Mouse (Mus musculus) heart, embryonic 16.5 days (tissue): ENCODE measurements around the gene Eif2s1. TPM values are rescaled to one million over a fixed set of nuclear protein-coding genes. Genes with fewer than 3 reads are reported as not detected.

ENCODE experiments used
- ATAC-seq: fragments of 200-750 bp; cut with Nextera tagmentation; replicated peaks from 2 replicates; pipeline ENCODE4 v1.8.0; 2017; ENCODE audit warnings: moderate number of reproducible peaks; ENCODE audit not compliant: insufficient read depth, low FRiP score; ENCODE audit errors: extremely low read depth
- H3K27ac ChIP-seq: fragments of 300-500 bp; sonication (generic); 2 replicates; pipeline ENCODE4 v1.5.1; 2014; ENCODE audit warnings: mild to moderate bottlenecking, low read length, control low read depth, moderate library complexity
- H3K27me3 ChIP-seq: fragments of 300-500 bp; sonication (generic); 2 replicates; pipeline ENCODE4 v1.6.1; 2014; ENCODE audit warnings: low read length, mixed read lengths; ENCODE audit not compliant: control insufficient read depth, insufficient read depth
- H3K36me3 ChIP-seq: fragments of 300-500 bp; sonication (generic); 2 replicates; pipeline ENCODE4 v1.6.1; 2014; ENCODE audit not compliant: control insufficient read depth, insufficient read depth
- H3K4me1 ChIP-seq: fragments of 300-500 bp; sonication (generic); 2 replicates; pipeline ENCODE4 v1.6.1; 2014; ENCODE audit warnings: low read length, mixed read lengths; ENCODE audit not compliant: control insufficient read depth, insufficient read depth
- H3K4me2 ChIP-seq: fragments of 300-500 bp; sonication (generic); 2 replicates; pipeline ENCODE4 v1.6.1; 2014; ENCODE audit warnings: low read depth, mild to moderate bottlenecking, control low read depth, low read length
- H3K4me3 ChIP-seq: fragments of 300-500 bp; sonication (generic); 2 replicates; pipeline ENCODE4 v1.5.1; 2014; ENCODE audit warnings: mild to moderate bottlenecking, control low read depth, low read length
- H3K9ac ChIP-seq: fragments of 300-500 bp; sonication (generic); 2 replicates; pipeline ENCODE4 v1.6.1; 2014; ENCODE audit warnings: low read length, control low read depth
- H3K9me3 ChIP-seq: fragments of 300-500 bp; sonication (generic); replicated peaks from 2 replicates; pipeline ENCODE4 v1.6.1; 2016; ENCODE audit warnings: low read length; ENCODE audit not compliant: control insufficient read depth
- whole genome bisulfite sequencing: fragments of 180-500 bp; shearing (Covaris S2); extraction: QIAGEN DNeasy Blood & Tissue Kit; methylation state at CpG from one replicate; pipeline ENCODE4 v1.1.7; 2014; 5-methylcytosine and 5-hydroxymethylcytosine counted together
- polyA plus RNA-seq: library from polyadenylated mRNA; unstranded; fragments of >200 nt; fragmentation: Nextera tagmentation; extraction: Ambion mirVana; gene quantifications from 2 replicates; pipeline ENCODE4 v1.2.1, GENCODE M21; 2015

Eif2s1 gene
- polyA plus RNA-seq, 1 experiment from 2014 or later = 161 TPM

DNA sequence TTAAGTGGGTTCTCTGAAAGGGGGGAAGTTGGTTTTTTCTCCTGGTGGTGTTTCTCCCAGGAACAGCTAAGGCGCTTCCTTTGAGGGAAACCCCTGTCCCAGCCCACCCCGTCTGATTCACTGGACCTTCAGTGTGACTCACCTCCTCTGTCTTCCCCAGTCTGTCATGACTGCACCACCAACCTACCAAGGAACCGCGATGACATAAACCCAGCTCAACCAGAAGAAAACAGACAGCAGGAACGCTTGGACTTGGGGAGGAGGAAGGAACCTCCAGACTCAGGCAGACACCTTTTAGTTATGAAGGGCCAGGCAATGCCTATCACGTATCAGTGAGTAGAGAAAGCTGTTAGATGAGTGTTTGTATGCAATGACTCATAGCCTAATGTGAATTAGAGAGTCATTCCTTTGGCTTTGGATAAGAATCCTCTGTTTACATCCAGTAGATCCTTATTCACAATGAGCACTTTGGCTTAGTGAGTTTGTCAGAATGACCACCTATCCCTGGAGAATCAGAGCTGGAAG is 46.5 kb downstream of the Eif2s1 start:
- Histone ChIP-seq H3K4me3 (no peak overlapping the region), H3K4me1 (peaks cover 15% of the 10 kb centered on the region), H3K9ac (no peak overlapping the region), H3K9me3 (peaks cover 8% of the 10 kb centered on the region), H3K27ac (no peak overlapping the region), H3K27me3 (peaks cover 25% of the 10 kb centered on the region), H3K36me3 (no peaks in the 10 kb centered on the region), H3K4me2 (no peak overlapping the region)
- ATAC-seq = no peak
- 77% methylated on average over 6 of the region's 6 CpGs for WGBS

DNA sequence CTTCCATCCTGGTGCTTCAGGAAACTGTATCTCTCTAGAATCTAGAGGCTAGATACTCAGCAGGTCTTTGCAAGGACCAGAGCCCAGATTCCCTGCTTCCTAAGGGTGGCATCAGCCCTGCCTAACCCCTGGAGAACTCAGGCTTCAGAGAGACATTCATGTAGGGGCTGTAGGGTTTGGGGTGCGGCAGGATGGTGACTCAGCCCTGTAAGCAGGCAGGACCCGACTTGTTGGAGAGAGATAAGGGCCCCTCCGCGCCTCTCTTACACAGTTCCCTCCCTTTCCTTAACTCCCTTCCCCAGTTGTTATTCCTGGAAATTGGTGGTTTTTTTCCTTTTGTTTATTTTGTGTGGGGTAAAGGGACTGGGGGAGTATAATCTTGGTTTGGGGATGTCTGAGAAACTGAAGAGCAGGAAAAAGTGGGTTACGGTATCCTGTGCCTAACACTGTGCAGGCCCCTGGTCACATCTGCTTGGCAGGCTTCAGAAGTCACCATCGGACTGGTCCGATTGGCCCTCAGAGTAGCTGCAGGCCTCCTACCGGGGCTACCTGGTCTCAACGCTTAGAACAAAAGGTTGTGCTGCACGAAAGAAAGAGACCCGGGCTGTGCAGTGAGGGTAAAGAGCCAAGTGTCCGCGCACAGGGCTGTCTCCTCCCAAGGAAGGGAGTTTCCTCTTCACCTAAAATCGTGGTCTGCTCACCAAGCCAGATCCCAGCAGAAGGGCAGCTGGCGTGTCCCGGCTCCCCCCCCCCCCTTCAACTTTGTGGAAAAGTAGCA is 49.3 kb downstream of the Eif2s1 start:
- Histone ChIP-seq H3K9me3 (peaks cover 8% of the 10 kb centered on the region), H3K9ac (peak overlapping the region; percentile 64; the same call in 1 of the 2 replicates), H3K4me2 (peak overlapping the region; percentile 87), H3K27ac (no peak overlapping the region), H3K36me3 (no peaks in the 10 kb centered on the region), H3K27me3 (peaks cover 30% of the 10 kb centered on the region), H3K4me3 (peak overlapping the region; percentile 55), H3K4me1 (peaks cover 15% of the 10 kb centered on the region)
- ATAC-seq = 0 out of 2 replicates have a peak, but pooled peaks have one; percentile 43
- 9% methylated on average over 16 of the region's 16 CpGs for WGBS

DNA sequence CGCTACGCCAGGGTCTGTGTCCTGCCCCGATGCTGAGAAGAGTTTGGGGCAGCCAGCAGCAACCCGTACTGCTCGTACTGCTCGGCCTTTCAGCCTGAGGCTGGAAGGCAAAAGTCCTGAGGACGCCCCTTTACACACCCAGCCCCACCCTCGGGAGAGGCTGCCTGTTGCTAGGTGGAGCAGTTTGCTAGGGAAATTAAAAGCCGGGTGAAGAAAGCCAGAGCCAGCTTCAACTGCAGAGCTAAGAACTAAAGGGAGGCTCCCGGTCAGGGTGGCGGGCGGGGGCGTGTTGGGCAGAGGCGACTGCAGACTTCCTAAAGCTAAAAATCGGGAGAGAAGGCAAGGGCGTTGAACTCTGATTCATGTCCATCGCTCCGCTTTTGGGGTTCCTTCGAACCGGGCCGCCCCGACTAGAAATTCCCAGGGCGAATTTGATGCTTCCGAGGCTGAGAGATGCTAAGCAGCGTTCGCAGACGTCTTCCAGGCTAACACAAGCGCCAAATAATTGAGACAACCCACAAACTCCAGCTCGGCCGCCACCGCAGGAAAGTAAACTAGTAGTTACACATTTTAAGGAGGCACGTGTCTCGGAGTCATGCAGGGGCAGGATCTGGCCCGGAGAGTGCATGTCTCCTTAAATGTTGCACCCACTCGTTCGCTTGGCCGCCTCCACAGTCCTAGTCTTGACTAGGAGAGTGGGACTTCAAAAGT is 50.2 kb downstream of the Eif2s1 start:
- peak overlapping the region; percentile 55 for H3K4me3 ChIP-seq
- ATAC-seq = peak; percentile 45; the same call in 1 of the 2 replicates
- H3K4me2 ChIP-seq = peak overlapping the region; percentile 87
- H3K27ac ChIP-seq = no peak overlapping the region
- peaks cover 8% of the 10 kb centered on the region for H3K9me3 ChIP-seq
- 1% methylated on average over 37 of the region's 37 CpGs for WGBS
- H3K27me3 ChIP-seq = peaks cover 30% of the 10 kb centered on the region
- H3K4me1 ChIP-seq = peaks cover 15% of the 10 kb centered on the region
- peak overlapping the region; percentile 64 for H3K9ac ChIP-seq
- no peaks in the 10 kb centered on the region for H3K36me3 ChIP-seq

- Histone ChIP-seq H3K4me1 (peaks cover 15% of the 10 kb centered on the region), H3K4me2 (no peak overlapping the region), H3K27ac (no peak overlapping the region), H3K4me3 (no peak overlapping the region), H3K9me3 (0 out of 2 replicates have a peak, but pooled peaks cover under 1% of the 10 kb centered on the region), H3K9ac (no peak overlapping the region), H3K36me3 (no peaks in the 10 kb centered on the region), H3K27me3 (peaks cover 29% of the 10 kb centered on the region)
- no peak for ATAC-seq
- whole genome bisulfite sequencing = 73% methylated on average over 4 of the region's 4 CpGs
Observed at GRCm38 (mm10) chr12:78914458-78914857, 52.8 kb downstream of the Eif2s1 start.

DNA sequence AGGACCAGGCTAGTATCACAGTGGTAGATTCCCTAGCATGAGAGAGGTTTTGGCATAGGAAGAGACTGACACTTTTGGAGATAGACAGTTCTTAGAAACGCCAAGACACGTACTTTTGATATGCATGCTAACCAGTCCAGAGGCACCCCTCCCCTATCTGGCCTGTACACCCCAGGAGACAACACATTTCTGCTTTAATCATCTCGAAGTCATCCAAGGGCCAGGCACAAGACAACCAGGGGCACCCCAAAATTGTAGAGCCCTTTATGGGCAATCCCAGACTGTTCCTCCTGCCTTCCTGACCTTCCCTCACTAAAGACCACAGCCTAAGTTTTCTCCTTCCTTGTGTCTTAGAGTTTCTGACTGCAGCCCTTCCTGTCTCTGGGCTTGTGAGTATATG is 53.9 kb downstream of the Eif2s1 start:
- no peak for ATAC-seq

GRCm38 (mm10) chr12:78916278-78916677 is 54.7 kb downstream of the Eif2s1 start:
- no peak overlapping the region for H3K4me2 ChIP-seq
- H3K9ac ChIP-seq = no peak overlapping the region
- no peak overlapping the region for H3K27ac ChIP-seq
- peaks cover 18% of the 10 kb centered on the region for H3K27me3 ChIP-seq
- H3K36me3 ChIP-seq = no peaks in the 10 kb centered on the region
- ATAC-seq = no peak
- 70% methylated on average over 3 of the region's 3 CpGs for WGBS
- H3K4me1 ChIP-seq = peaks cover 9% of the 10 kb centered on the region
- no peaks in the 10 kb centered on the region for H3K9me3 ChIP-seq
- no peak overlapping the region for H3K4me3 ChIP-seq

More for the DNA sequence above, 53.9 kb downstream of the Eif2s1 start:
- Histone ChIP-seq H3K4me1 (peaks cover 15% of the 10 kb centered on the region), H3K9me3 (no peaks in the 10 kb centered on the region), H3K27me3 (peaks cover 24% of the 10 kb centered on the region), H3K4me2 (no peak overlapping the region), H3K36me3 (no peaks in the 10 kb centered on the region), H3K27ac (no peak overlapping the region), H3K4me3 (no peak overlapping the region), H3K9ac (no peak overlapping the region)
- 54% methylated on average over 3 of the region's 3 CpGs for whole genome bisulfite sequencing

DNA sequence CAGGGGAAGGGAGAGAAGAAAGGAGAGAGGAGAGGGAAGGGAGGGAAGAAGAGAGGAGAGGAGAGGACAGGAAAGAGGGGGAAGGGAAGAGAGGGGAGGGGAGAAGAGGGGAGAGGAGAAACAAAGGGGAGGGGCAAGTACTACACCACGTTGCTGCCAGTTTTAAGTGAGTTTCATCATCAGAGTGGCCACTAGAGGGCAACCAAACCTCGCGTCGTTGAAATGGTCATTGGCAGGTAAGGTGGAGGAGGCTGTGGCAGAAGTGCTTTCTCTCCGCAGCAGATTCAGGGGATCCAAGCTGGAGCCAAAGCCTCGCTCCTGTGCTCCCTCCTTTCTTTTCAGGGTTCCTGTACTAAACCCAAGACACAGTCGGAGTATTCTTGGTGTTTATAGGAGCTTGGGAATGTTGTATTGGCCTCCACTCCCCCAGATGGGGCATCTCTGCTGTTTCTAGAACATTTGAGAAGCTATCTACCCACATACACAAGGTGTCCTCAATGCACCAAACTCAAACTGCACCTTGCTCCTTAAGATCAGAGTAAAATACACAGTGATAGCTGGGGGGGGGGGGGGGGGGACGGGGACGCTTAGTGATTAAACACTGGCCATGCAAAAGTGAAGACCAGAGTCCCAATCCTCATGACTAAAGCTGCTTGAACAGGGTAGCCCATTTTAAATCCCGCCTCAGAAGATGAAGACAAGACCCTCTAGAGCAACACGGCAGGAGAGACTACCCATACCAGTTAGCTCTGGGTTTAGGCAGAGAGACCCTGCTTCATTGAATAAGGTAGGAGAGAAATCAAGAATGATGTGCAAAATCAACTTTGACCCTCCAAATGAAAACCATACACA is 56.8 kb downstream of the Eif2s1 start:
- no peak overlapping the region for H3K27ac ChIP-seq
- H3K9me3 ChIP-seq = no peaks in the 10 kb centered on the region
- no peak overlapping the region for H3K4me3 ChIP-seq
- H3K4me1 ChIP-seq = no peaks in the 10 kb centered on the region; the same call in 1 of the 2 replicates
- WGBS = 13% methylated on average over 11 of the region's 11 CpGs
- ATAC-seq = peak; percentile 54; the same call in 1 of the 2 replicates
- peak overlapping the region; percentile 41; the same call in 1 of the 2 replicates for H3K4me2 ChIP-seq
- H3K36me3 ChIP-seq = no peaks in the 10 kb centered on the region
- peaks cover 3% of the 10 kb centered on the region; the same call in 1 of the 2 replicates for H3K27me3 ChIP-seq
- no peak overlapping the region for H3K9ac ChIP-seq

GRCm38 (mm10) chr12:78919079-78919712 is 57.6 kb downstream of the Eif2s1 start:
- H3K27ac ChIP-seq = no peak overlapping the region
- H3K27me3 ChIP-seq = no peaks in the 10 kb centered on the region
- H3K9ac ChIP-seq = no peak overlapping the region
- H3K9me3 ChIP-seq = no peaks in the 10 kb centered on the region
- 0 out of 2 replicates have a peak overlapping the region, but pooled peaks have one; percentile 1 for H3K4me2 ChIP-seq
- ATAC-seq = peak; percentile 78
- H3K36me3 ChIP-seq = no peaks in the 10 kb centered on the region
- no peak overlapping the region for H3K4me3 ChIP-seq
- no peaks in the 10 kb centered on the region; the same call in 1 of the 2 replicates for H3K4me1 ChIP-seq
- 25% methylated on average over 16 of the region's 16 CpGs for WGBS
